12 mouse cellular contexts compared by ENCODE assay signal in genomic region chr3:38712078-38712873, GRCm38 (mm10).
A peak's percentile ranks its signal among the peaks of the same experiment; 100 is the strongest.
DNase-seq lines count a peak whose midpoint lies in the region; ATAC-seq lines count a peak whose summit lies in the region.
"Had no signal": no experiment of that assay in that cellular context is flagged by ENCODE, and none has a peak within 500 bp of the region (broad histone marks: within the 10 kb centered on the region; RNA-seq: fewer than 3 reads in every experiment).

No protein-coding gene starts in this region.

- no peak overlapping the region for H3K27ac ChIP-seq in embryonic facial prominence, embryonic 11.5 days (replicated peaks; ENCODE audit: low read depth, low read length)
- peak overlapping the region; percentile 72 for H3K27ac ChIP-seq in hindbrain, embryonic 10.5 days
- no peak overlapping the region for H3K27ac ChIP-seq in neural tube, embryonic 12.5 days
- H3K27ac ChIP-seq: liver, embryonic 12.5 days had no signal

- intact Hi-C loops in left cerebral cortex, postnatal 4 days (cut with DNase I), result no loop called here

- no peak overlapping the region for H3K9ac ChIP-seq in embryonic facial prominence, embryonic 11.5 days (replicated peaks; ENCODE audit: low read length)
- no peak overlapping the region for H3K9ac ChIP-seq in neural tube, embryonic 12.5 days
- H3K9ac ChIP-seq: liver, embryonic 12.5 days had no signal

- H3K36me3 ChIP-seq in embryonic facial prominence, embryonic 11.5 days (replicated peaks; ENCODE audit: control insufficient read depth, insufficient read depth, low read depth, low read length), result no peaks in the 10 kb centered on the region
- H3K36me3 ChIP-seq in hindbrain, embryonic 10.5 days, result no peaks in the 10 kb centered on the region
- no peaks in the 10 kb centered on the region for H3K36me3 ChIP-seq in neural tube, embryonic 12.5 days
- H3K36me3 ChIP-seq: G1E; liver, embryonic 12.5 days had no signal

- peak; percentile 34 for DNase-seq in left cerebral cortex, postnatal 4 days
- no peak for DNase-seq in left cerebral cortex, adult 8-10 months (ENCODE audit: low spot score in 2 of 2)
- peak; percentile 29 for DNase-seq in embryonic facial prominence, embryonic 11.5 days (ENCODE audit: low spot score)
- peak; percentile 32 for DNase-seq in hindbrain, embryonic 10.5 days (ENCODE audit: low spot score)
- DNase-seq in thymus, postnatal 14 days, result no peak
- DNase-seq in urinary bladder, postnatal 14 days (ENCODE audit: low spot score), result no peak
- no peak for DNase-seq in spleen, postnatal 14 days (ENCODE audit: low spot score in 2 of 2)
- DNase-seq: adrenal gland, adult 2 months; gastrocnemius, postnatal 10 days had no signal

- H3K9me3 ChIP-seq in embryonic facial prominence, embryonic 11.5 days (replicated peaks; ENCODE audit: control insufficient read depth, low read length), result no peaks in the 10 kb centered on the region
- H3K9me3 ChIP-seq in hindbrain, embryonic 10.5 days, result no peaks in the 10 kb centered on the region
- no peaks in the 10 kb centered on the region for H3K9me3 ChIP-seq in neural tube, embryonic 12.5 days
- H3K9me3 ChIP-seq: liver, embryonic 12.5 days had no signal

- H3K4me2 ChIP-seq in embryonic facial prominence, embryonic 11.5 days (ENCODE audit: low read depth, low read length), result no peak overlapping the region
- H3K4me2 ChIP-seq in neural tube, embryonic 12.5 days (replicated peaks), result no peak overlapping the region
- H3K4me2 ChIP-seq: liver, embryonic 12.5 days had no signal

- ATAC-seq in embryonic facial prominence, embryonic 11.5 days (replicated peaks; ENCODE audit: insufficient number of reproducible peaks, low FRiP score, low TSS enrichment, low read depth), result peak; percentile 36; the same call in 1 of the 2 replicates
- ATAC-seq in neural tube, embryonic 12.5 days (ENCODE audit: low FRiP score, low read depth), result peak; percentile 81
- ATAC-seq: liver, embryonic 12.5 days had no signal

- WGBS in embryonic facial prominence, embryonic 11.5 days, result 19% methylated on average over 9 of the region's 9 CpGs
- 26% methylated on average over 9 of the region's 9 CpGs for WGBS in hindbrain, embryonic 10.5 days
- 29% methylated on average over 9 of the region's 9 CpGs for WGBS in neural tube, embryonic 12.5 days

- no peaks in the 10 kb centered on the region for H3K27me3 ChIP-seq in embryonic facial prominence, embryonic 11.5 days (ENCODE audit: control insufficient read depth, insufficient read depth, low read length)
- H3K27me3 ChIP-seq in hindbrain, embryonic 10.5 days (ENCODE audit: insufficient read depth, poor library complexity, severe bottlenecking), result no peaks in the 10 kb centered on the region
- H3K27me3 ChIP-seq in neural tube, embryonic 12.5 days (replicated peaks), result no peaks in the 10 kb centered on the region
- H3K27me3 ChIP-seq: liver, embryonic 12.5 days had no signal

- peaks cover 3% of the 10 kb centered on the region; the same call in 1 of the 2 replicates for H3K4me1 ChIP-seq in embryonic facial prominence, embryonic 11.5 days (ENCODE audit: control insufficient read depth, insufficient read depth, low read length)
- peaks cover 35% of the 10 kb centered on the region for H3K4me1 ChIP-seq in hindbrain, embryonic 10.5 days (replicated peaks)
- H3K4me1 ChIP-seq in neural tube, embryonic 12.5 days, result peaks cover 9% of the 10 kb centered on the region

- H3K4me3 ChIP-seq in embryonic facial prominence, embryonic 11.5 days (ENCODE audit: low read depth, low read length), result no peak overlapping the region
- H3K4me3 ChIP-seq in hindbrain, embryonic 10.5 days, result no peak overlapping the region
- H3K4me3 ChIP-seq in neural tube, embryonic 12.5 days, result no peak overlapping the region
- H3K4me3 ChIP-seq: liver, embryonic 12.5 days had no signal

Comparison
In these comparisons a context has a peak if more than half of its experiments do, and no peak if none do; other contexts are left out.
1. DNase-seq: peak in left cerebral cortex, postnatal 4 days (single experiment), embryonic facial prominence, embryonic 11.5 days (single experiment) and hindbrain, embryonic 10.5 days (single experiment); none in left cerebral cortex, adult 8-10 months (0 of 2), thymus, postnatal 14 days (single experiment), urinary bladder, postnatal 14 days (single experiment) and spleen, postnatal 14 days (0 of 2).